Comparison of ENCODE assay signal across 7 mouse cellular contexts in genomic region chr9:66805951-66806350, GRCm38 (mm10). TPM values are rescaled to one million over a fixed set of nuclear protein-coding genes. Genes with fewer than 3 reads are reported as not detected.
DNase-seq lines count a peak whose midpoint lies in the region; ATAC-seq and TF ChIP-seq lines count a peak whose summit lies in the region.
"Not testable (repeated sequence)": the region's sequence is repeated elsewhere in the genome, so short reads cannot be mapped to it uniquely, and the experiment has no call there.

No protein-coding gene starts in this region.

- H3K4me2 ChIP-seq in forebrain, embryonic 11.5 days (ENCODE audit: low read depth, low read length, severe bottlenecking), result peak overlapping the region; percentile 36; the same call in 1 of the 2 replicates
- H3K4me2 ChIP-seq in heart, embryonic 14.5 days (ENCODE audit: low read length), result peak overlapping the region; percentile 61
- H3K4me2 ChIP-seq in intestine, embryonic 15.5 days (replicated peaks), result peak overlapping the region; percentile 58
- H3K4me2 ChIP-seq in limb, embryonic 14.5 days (replicated peaks; ENCODE audit: low read depth, low read length, severe bottlenecking), result peak overlapping the region; percentile 49
- peak overlapping the region; percentile 58 for H3K4me2 ChIP-seq in neural tube, embryonic 15.5 days

- not testable (repeated sequence) for TF ChIP-seq CTCF in brain, embryonic 14.5 days (IDR thresholded peaks at IDR 0.05; ENCODE audit: borderline replicate concordance, extremely low read depth, insufficient read depth, insufficient read length)

- DNase-seq in brain, embryonic 14.5 days (ENCODE audit: low read depth), result peak; percentile 27
- DNase-seq in forebrain, embryonic 11.5 days (ENCODE audit: low spot score), result peak; percentile 69
- not testable (repeated sequence) for DNase-seq in limb, embryonic 14.5 days (ENCODE audit: low spot score)
- DNase-seq in midbrain, embryonic 10.5 days (ENCODE audit: low spot score), result peak; percentile 55

- H3K4me1 ChIP-seq in forebrain, embryonic 11.5 days (replicated peaks; ENCODE audit: control insufficient read depth, insufficient read depth, low read length); intestine, embryonic 15.5 days (replicated peaks); limb, embryonic 14.5 days (ENCODE audit: control insufficient read depth, insufficient read depth, low read length); midbrain, embryonic 10.5 days; neural tube, embryonic 15.5 days: not testable (repeated sequence)
- H3K4me1 ChIP-seq in heart, embryonic 14.5 days (ENCODE audit: control insufficient read depth in 2 of 2, insufficient read depth in 2 of 2, low read length in 2 of 2), result peaks cover 10 to 12% of the 10 kb centered on the region in 2 experiments; a peak in 3 of 4 replicates

- H3K27ac ChIP-seq in forebrain, embryonic 11.5 days (ENCODE audit: low read depth, low read length); heart, embryonic 14.5 days (replicated peaks in 1 of 2; ENCODE audit: control insufficient read depth in 1 of 2, insufficient read depth in 1 of 2, low read depth in 2 of 2, low read length in 2 of 2); intestine, embryonic 15.5 days; limb, embryonic 14.5 days (replicated peaks; ENCODE audit: low read depth, low read length); neural tube, embryonic 15.5 days (replicated peaks): not testable (repeated sequence)
- peak overlapping the region; percentile 65; the same call in 1 of the 2 replicates for H3K27ac ChIP-seq in midbrain, embryonic 10.5 days (replicated peaks)

- not testable (repeated sequence) for H3K27me3 ChIP-seq in forebrain, embryonic 11.5 days (ENCODE audit: control insufficient read depth, insufficient read depth, low read length); intestine, embryonic 15.5 days (replicated peaks); limb, embryonic 14.5 days (ENCODE audit: control insufficient read depth, insufficient read depth, low read length)
- H3K27me3 ChIP-seq in heart, embryonic 14.5 days (ENCODE audit: control insufficient read depth, insufficient read depth, low read length), result peaks cover 13% of the 10 kb centered on the region; the same call in 1 of the 2 replicates
- peaks cover 59% of the 10 kb centered on the region for H3K27me3 ChIP-seq in midbrain, embryonic 10.5 days (ENCODE audit: low read depth, poor library complexity, severe bottlenecking)
- H3K27me3 ChIP-seq in neural tube, embryonic 15.5 days (replicated peaks), result peaks cover 14% of the 10 kb centered on the region

- ATAC-seq in forebrain, embryonic 11.5 days (replicated peaks; ENCODE audit: low FRiP score); heart, embryonic 14.5 days (ENCODE audit: insufficient number of reproducible peaks, insufficient read depth, low FRiP score, low read depth); intestine, embryonic 15.5 days; limb, embryonic 14.5 days (ENCODE audit: low FRiP score, low read depth); neural tube, embryonic 15.5 days (ENCODE audit: low FRiP score): not testable (repeated sequence)

- under 1% methylated on average over 30 of the region's 37 CpGs for WGBS in forebrain, embryonic 11.5 days
- 4% methylated on average over 30 of the region's 37 CpGs for WGBS in heart, embryonic 14.5 days
- WGBS in intestine, embryonic 15.5 days, result 4% methylated on average over 32 of the region's 37 CpGs
- 3% methylated on average over 25 of the region's 37 CpGs for WGBS in limb, embryonic 14.5 days
- WGBS in midbrain, embryonic 10.5 days, result under 1% methylated on average over 31 of the region's 37 CpGs
- 2% methylated on average over 30 of the region's 37 CpGs for WGBS in neural tube, embryonic 15.5 days

- peak overlapping the region; percentile 24 for H3K4me3 ChIP-seq in forebrain, embryonic 11.5 days (ENCODE audit: low read depth, low read length)
- H3K4me3 ChIP-seq in heart, embryonic 14.5 days (ENCODE audit: control insufficient read depth in 1 of 2, insufficient read depth in 1 of 2, low read depth in 1 of 2, low read length in 2 of 2), result peak overlapping the region; percentile 35 to 36
- H3K4me3 ChIP-seq in intestine, embryonic 15.5 days (replicated peaks), result peak overlapping the region; percentile 28
- H3K4me3 ChIP-seq in limb, embryonic 14.5 days (replicated peaks; ENCODE audit: low read length), result peak overlapping the region; percentile 30
- H3K4me3 ChIP-seq in midbrain, embryonic 10.5 days, result peak overlapping the region; percentile 47
- H3K4me3 ChIP-seq in neural tube, embryonic 15.5 days (replicated peaks), result peak overlapping the region; percentile 34

- TF ChIP-seq POLR2A in brain, embryonic 14.5 days (IDR thresholded peaks at IDR 0.05; ENCODE audit: borderline replicate concordance, extremely low read depth, insufficient read depth, insufficient read length, poor library complexity, severe bottlenecking); limb, embryonic 14.5 days (IDR thresholded peaks at IDR 0.05; ENCODE audit: borderline replicate concordance, extremely low read depth, insufficient read depth, insufficient read length): not testable (repeated sequence)

- H3K9me3 ChIP-seq in forebrain, embryonic 11.5 days (ENCODE audit: control insufficient read depth, low read length); heart, embryonic 14.5 days (ENCODE audit: control insufficient read depth, low read length); intestine, embryonic 15.5 days; limb, embryonic 14.5 days (ENCODE audit: control insufficient read depth, low read length); midbrain, embryonic 10.5 days (replicated peaks); neural tube, embryonic 15.5 days (replicated peaks): not testable (repeated sequence)

- not testable (repeated sequence) for H3K36me3 ChIP-seq in forebrain, embryonic 11.5 days (ENCODE audit: control insufficient read depth, insufficient read depth, low read length); heart, embryonic 14.5 days (ENCODE audit: control insufficient read depth, insufficient read depth, low read length); intestine, embryonic 15.5 days; limb, embryonic 14.5 days (ENCODE audit: control insufficient read depth, insufficient read depth, low read length); midbrain, embryonic 10.5 days; neural tube, embryonic 15.5 days

- peak overlapping the region; percentile 50 for H3K9ac ChIP-seq in forebrain, embryonic 11.5 days (ENCODE audit: low read length)
- peak overlapping the region; percentile 57; the same call in 1 of the 2 replicates for H3K9ac ChIP-seq in heart, embryonic 14.5 days (ENCODE audit: low read length)
- H3K9ac ChIP-seq in intestine, embryonic 15.5 days; neural tube, embryonic 15.5 days (replicated peaks): not testable (repeated sequence)
- H3K9ac ChIP-seq in limb, embryonic 14.5 days (ENCODE audit: low read depth, low read length, severe bottlenecking), result peak overlapping the region; percentile 45

RNA-seq across cellular contexts. Expression of gene Gm10647, which starts 9.1 kb away (rescaled TPM):
- polyA plus RNA-seq in brain, embryonic 14.5 days (2012; rRNA removed), result 0.18 and 0.24 TPM in 2 replicates
- 0.21 and 0.25 TPM in 2 replicates for polyA plus RNA-seq in forebrain, embryonic 11.5 days (2014; fragmentation: Nextera tagmentation; extraction: Ambion mirVana)
- polyA plus RNA-seq in heart, embryonic 14.5 days (2014; fragmentation: Nextera tagmentation; extraction: Ambion mirVana), result 0.46 and 0.57 TPM in 2 replicates
- polyA plus RNA-seq in intestine, embryonic 15.5 days (2015; fragmentation: Nextera tagmentation; extraction: Ambion mirVana), result 0.52 and 0.69 TPM in 2 replicates
- 0.23 and 0.50 TPM in 2 replicates for polyA plus RNA-seq in limb, embryonic 14.5 days (2012; rRNA removed)
- 0.47 and 0.63 TPM in 2 replicates for polyA plus RNA-seq in limb, embryonic 14.5 days (2014; fragmentation: Nextera tagmentation; extraction: Ambion mirVana)
- 0.28 and 0.40 TPM in 2 replicates for polyA plus RNA-seq in midbrain, embryonic 10.5 days (2016; fragmentation: Nextera tagmentation; extraction: Ambion mirVana)
- polyA plus RNA-seq in neural tube, embryonic 15.5 days (2015; fragmentation: Nextera tagmentation; extraction: Ambion mirVana), result 0.36 and 0.49 TPM in 2 replicates

RNA-seq across cellular contexts. Expression of gene Aph1b, which starts 10.7 kb away (rescaled TPM):
- 19.9 and 21.5 TPM in 2 replicates for polyA plus RNA-seq in brain, embryonic 14.5 days (2012; rRNA removed)
- polyA plus RNA-seq in forebrain, embryonic 11.5 days (2014; fragmentation: Nextera tagmentation; extraction: Ambion mirVana), result 16.1 and 17.6 TPM in 2 replicates
- polyA plus RNA-seq in heart, embryonic 14.5 days (2014; fragmentation: Nextera tagmentation; extraction: Ambion mirVana), result 9.1 and 11.0 TPM in 2 replicates
- 8.5 and 8.9 TPM in 2 replicates for polyA plus RNA-seq in intestine, embryonic 15.5 days (2015; fragmentation: Nextera tagmentation; extraction: Ambion mirVana)
- polyA plus RNA-seq in limb, embryonic 14.5 days (2012; rRNA removed), result 6.3 and 7.6 TPM in 2 replicates
- polyA plus RNA-seq in limb, embryonic 14.5 days (2014; fragmentation: Nextera tagmentation; extraction: Ambion mirVana), result 11.4 and 13.2 TPM in 2 replicates
- 11.1 and 13.6 TPM in 2 replicates for polyA plus RNA-seq in midbrain, embryonic 10.5 days (2016; fragmentation: Nextera tagmentation; extraction: Ambion mirVana)
- polyA plus RNA-seq in neural tube, embryonic 15.5 days (2015; fragmentation: Nextera tagmentation; extraction: Ambion mirVana), result 16.7 and 18.7 TPM in 2 replicates

RNA-seq across cellular contexts. Expression of gene Aph1c, which starts 28.6 kb away (rescaled TPM):
- 1.6 and 2.3 TPM in 2 replicates for polyA plus RNA-seq in brain, embryonic 14.5 days (2012; rRNA removed)
- 2.2 and 3.2 TPM in 2 replicates for polyA plus RNA-seq in forebrain, embryonic 11.5 days (2014; fragmentation: Nextera tagmentation; extraction: Ambion mirVana)
- 2.1 and 4.5 TPM in 2 replicates for polyA plus RNA-seq in heart, embryonic 14.5 days (2014; fragmentation: Nextera tagmentation; extraction: Ambion mirVana)
- 3.4 and 4.5 TPM in 2 replicates for polyA plus RNA-seq in intestine, embryonic 15.5 days (2015; fragmentation: Nextera tagmentation; extraction: Ambion mirVana)
- polyA plus RNA-seq in limb, embryonic 14.5 days (2012; rRNA removed), result 1.7 and 2.5 TPM in 2 replicates
- polyA plus RNA-seq in limb, embryonic 14.5 days (2014; fragmentation: Nextera tagmentation; extraction: Ambion mirVana), result 2.8 and 4.3 TPM in 2 replicates
- polyA plus RNA-seq in midbrain, embryonic 10.5 days (2016; fragmentation: Nextera tagmentation; extraction: Ambion mirVana), result 1.1 and 1.4 TPM in 2 replicates
- polyA plus RNA-seq in neural tube, embryonic 15.5 days (2015; fragmentation: Nextera tagmentation; extraction: Ambion mirVana), result 4.3 and 4.7 TPM in 2 replicates
